Mouse (Mus musculus) midbrain, embryonic 15.5 days (tissue): ENCODE results near the gene Tex44. TPM values are rescaled to one million over a fixed set of nuclear protein-coding genes. Genes with fewer than 3 reads are reported as not detected.

Experiments used
- ATAC-seq: fragments of 200-750 bp; cut with Nextera tagmentation; replicated peaks from 2 replicates; pipeline ENCODE4 v1.8.0; 2017; ENCODE audit warnings: moderate TSS enrichment
- H3K27ac ChIP-seq: fragments of 300-500 bp; sonication (generic); 2 replicates; pipeline ENCODE4 v1.5.1; 2015; ENCODE audit warnings: mild to moderate bottlenecking, inconsistent platforms
- H3K27me3 ChIP-seq: fragments of 300-500 bp; sonication (generic); replicated peaks from 2 replicates; pipeline ENCODE4 v1.6.1; 2015; ENCODE audit warnings: inconsistent platforms
- H3K36me3 ChIP-seq: fragments of 300-500 bp; sonication (generic); replicated peaks from 2 replicates; pipeline ENCODE4 v1.6.1; 2015; ENCODE audit warnings: inconsistent platforms
- H3K4me1 ChIP-seq: fragments of 300-500 bp; sonication (generic); 2 replicates; pipeline ENCODE4 v1.6.1; 2015; ENCODE audit warnings: inconsistent platforms
- H3K4me2 ChIP-seq: fragments of 300-500 bp; sonication (generic); 2 replicates; pipeline ENCODE4 v1.6.1; 2015; ENCODE audit warnings: inconsistent platforms, mild to moderate bottlenecking, moderate library complexity
- H3K4me3 ChIP-seq: fragments of 300-500 bp; sonication (generic); 2 replicates; pipeline ENCODE4 v1.5.1; 2015; ENCODE audit warnings: mild to moderate bottlenecking, inconsistent platforms
- H3K9ac ChIP-seq: fragments of 300-500 bp; sonication (generic); 2 replicates; pipeline ENCODE4 v1.6.1; 2015; ENCODE audit warnings: mild to moderate bottlenecking, inconsistent platforms
- H3K9me3 ChIP-seq: fragments of 300-500 bp; sonication (generic); 2 replicates; pipeline ENCODE4 v1.6.1; 2016; ENCODE audit warnings: inconsistent platforms
- WGBS: fragments of 180-500 bp; shearing (Covaris S2); methylation state at CpG from one replicate; pipeline ENCODE4 v1.1.7; 2015; ENCODE audit warnings: mixed read lengths; 5-methylcytosine and 5-hydroxymethylcytosine counted together
- polyA plus RNA-seq: library from polyadenylated mRNA; unstranded; fragments of >200 nt; fragmentation: Nextera tagmentation; extraction: Ambion mirVana; gene quantifications from 2 replicates; pipeline ENCODE4 v1.2.1, GENCODE M21; 2015

Tex44 gene
- polyA plus RNA-seq = not detected in 2 replicates

- peaks cover 11% of the 10 kb centered on the region for H3K4me1 ChIP-seq
- H3K4me3 ChIP-seq = no peak within 1 kb of the TSS
- H3K27me3 ChIP-seq = no peaks in the 10 kb centered on the region
- no peaks in the 10 kb centered on the region for H3K36me3 ChIP-seq
- H3K4me2 ChIP-seq = no peak within 1 kb of the TSS
- ATAC-seq = no peak
- peak within 1 kb of the TSS; percentile 73 for H3K27ac ChIP-seq
- no peak within 1 kb of the TSS for H3K9ac ChIP-seq
- 94% methylated on average over 8 of the region's 8 CpGs for WGBS
- H3K9me3 ChIP-seq = no peaks in the 10 kb centered on the region
Measured at GRCm38 (mm10) chr1:86426128-86426527, at the start of gene Tex44, which contains the start of gene Nmur1. TSS of gene Tex44 (plus strand) at chr1:86426329. TSS of gene Nmur1 (minus strand) at chr1:86426228.

- Histone ChIP-seq H3K27ac (no peak overlapping the region), H3K9ac (no peak overlapping the region), H3K4me2 (no peak overlapping the region), H3K36me3 (no peaks in the 10 kb centered on the region), H3K4me1 (peaks cover 2% of the 10 kb centered on the region; the same call in 1 of the 2 replicates), H3K27me3 (no peaks in the 10 kb centered on the region), H3K4me3 (no peak overlapping the region), H3K9me3 (no peaks in the 10 kb centered on the region)
- 81% methylated on average over 5 of the region's 5 CpGs for WGBS
- no peak for ATAC-seq
Measured at GRCm38 (mm10) chr1:86376354-86376753, 49.8 kb upstream of the Tex44 start.

GRCm38 (mm10) chr1:86378662-86379061 lies 47.5 kb upstream of the Tex44 start:
- Histone ChIP-seq H3K36me3 (no peaks in the 10 kb centered on the region), H3K27ac (no peak overlapping the region), H3K4me1 (peaks cover 2% of the 10 kb centered on the region; the same call in 1 of the 2 replicates), H3K9ac (no peak overlapping the region), H3K27me3 (no peaks in the 10 kb centered on the region), H3K4me3 (no peak overlapping the region), H3K9me3 (no peaks in the 10 kb centered on the region), H3K4me2 (no peak overlapping the region)
- 78% methylated on average over 5 of the region's 6 CpGs for WGBS
- ATAC-seq = no peak

DNA sequence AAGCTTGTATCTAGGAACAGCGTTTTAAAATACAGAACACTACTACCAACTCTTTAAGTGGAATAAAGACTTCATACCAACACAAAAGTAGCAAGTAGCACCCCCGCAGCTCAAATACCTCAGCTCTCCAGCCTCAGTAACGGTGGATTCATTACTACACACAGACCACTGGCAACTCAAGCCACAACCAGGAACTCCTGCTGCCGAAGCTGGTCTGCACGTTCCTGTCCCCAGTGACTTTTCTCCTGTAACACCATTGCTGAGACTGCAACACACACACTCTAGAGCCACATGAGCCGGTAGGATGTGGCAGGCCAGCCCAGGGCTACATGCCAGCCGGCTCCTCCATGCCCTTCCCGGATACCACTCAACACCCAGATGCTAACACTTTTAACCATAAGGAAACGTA lies 47.0 kb upstream of the Tex44 start:
- Histone ChIP-seq H3K27me3 (no peaks in the 10 kb centered on the region), H3K4me1 (peaks cover 2% of the 10 kb centered on the region; the same call in 1 of the 2 replicates), H3K4me2 (no peak overlapping the region), H3K9ac (no peak overlapping the region), H3K4me3 (no peak overlapping the region), H3K27ac (no peak overlapping the region), H3K9me3 (no peaks in the 10 kb centered on the region), H3K36me3 (no peaks in the 10 kb centered on the region)
- 80% methylated on average over 9 of the region's 9 CpGs for WGBS
- no peak for ATAC-seq

GRCm38 (mm10) chr1:86381027-86381426 lies 45.1 kb upstream of the Tex44 start:
- no peak overlapping the region for H3K27ac ChIP-seq
- H3K9me3 ChIP-seq = no peaks in the 10 kb centered on the region
- H3K36me3 ChIP-seq = no peaks in the 10 kb centered on the region
- no peak for ATAC-seq
- H3K4me2 ChIP-seq = no peak overlapping the region
- 31% methylated on average over 13 of the region's 13 CpGs for WGBS
- no peak overlapping the region for H3K9ac ChIP-seq
- H3K4me3 ChIP-seq = no peak overlapping the region
- H3K4me1 ChIP-seq = peaks cover 2% of the 10 kb centered on the region; the same call in 1 of the 2 replicates
- H3K27me3 ChIP-seq = no peaks in the 10 kb centered on the region

GRCm38 (mm10) chr1:86389230-86389629 lies 36.9 kb upstream of the Tex44 start:
- peak; percentile 50; the same call in 1 of the 2 replicates for ATAC-seq
- no peaks in the 10 kb centered on the region for H3K36me3 ChIP-seq
- H3K4me3 ChIP-seq = no peak overlapping the region
- WGBS = 5% methylated on average over 11 of the region's 11 CpGs
- no peak overlapping the region for H3K27ac ChIP-seq
- H3K4me2 ChIP-seq = no peak overlapping the region
- H3K9me3 ChIP-seq = no peaks in the 10 kb centered on the region
- H3K4me1 ChIP-seq = peaks cover 3% of the 10 kb centered on the region; the same call in 1 of the 2 replicates
- H3K9ac ChIP-seq = no peak overlapping the region; the same call in 1 of the 2 replicates
- no peaks in the 10 kb centered on the region for H3K27me3 ChIP-seq

- Histone ChIP-seq H3K4me1 (peaks cover 3% of the 10 kb centered on the region; the same call in 1 of the 2 replicates), H3K27ac (no peak overlapping the region), H3K9me3 (no peaks in the 10 kb centered on the region), H3K9ac (no peak overlapping the region), H3K36me3 (no peaks in the 10 kb centered on the region), H3K4me2 (no peak overlapping the region), H3K27me3 (no peaks in the 10 kb centered on the region), H3K4me3 (no peak overlapping the region)
- ATAC-seq = no peak
- 71% methylated on average over 2 of the region's 2 CpGs for WGBS
Measured at GRCm38 (mm10) chr1:86391425-86391824, 34.7 kb upstream of the Tex44 start.

DNA sequence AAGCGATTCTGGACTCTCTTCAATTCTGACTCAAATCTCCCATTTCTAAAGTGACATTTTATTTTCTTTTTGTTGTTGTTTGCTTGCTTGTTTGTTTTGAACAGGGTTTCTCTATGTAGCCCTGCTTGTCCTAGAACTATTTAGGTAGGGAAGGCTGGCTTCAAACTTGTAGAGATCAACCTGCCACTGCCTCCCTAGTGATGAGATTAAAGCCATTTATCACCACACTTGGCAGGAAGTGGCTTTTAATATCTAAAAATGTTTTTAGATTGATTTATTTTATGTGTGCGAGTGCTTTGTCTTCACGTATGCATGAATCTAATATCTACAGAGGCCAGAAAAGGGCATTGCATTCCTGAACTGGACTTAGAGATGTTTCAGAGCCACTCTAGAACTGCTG lies 32.9 kb upstream of the Tex44 start:
- no peak overlapping the region for H3K4me3 ChIP-seq
- no peak overlapping the region for H3K9ac ChIP-seq
- no peak overlapping the region for H3K27ac ChIP-seq
- H3K27me3 ChIP-seq = no peaks in the 10 kb centered on the region
- H3K9me3 ChIP-seq = no peaks in the 10 kb centered on the region
- WGBS = 94% methylated on average over 3 of the region's 3 CpGs
- no peak overlapping the region for H3K4me2 ChIP-seq
- no peak for ATAC-seq
- H3K4me1 ChIP-seq = peaks cover 3% of the 10 kb centered on the region; the same call in 1 of the 2 replicates
- H3K36me3 ChIP-seq = no peaks in the 10 kb centered on the region

DNA sequence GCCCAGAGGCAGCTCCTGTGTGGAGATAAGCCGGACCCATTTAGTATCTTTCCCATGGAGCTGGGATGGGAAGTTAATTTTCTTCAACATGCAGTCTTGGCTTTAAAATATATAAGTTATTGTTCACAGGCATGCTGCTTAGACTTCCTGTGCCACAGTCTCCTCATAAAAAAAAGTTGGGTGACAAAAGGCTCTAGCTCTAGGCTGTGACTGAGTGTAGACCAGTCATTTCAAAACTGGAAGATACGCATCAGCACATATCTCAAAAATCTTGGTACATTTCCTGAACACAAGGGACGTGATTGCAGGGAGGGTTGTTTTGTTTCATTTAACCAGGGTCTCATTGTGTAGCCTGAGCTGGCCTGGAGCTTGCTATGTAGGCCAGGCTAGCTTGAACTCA lies 31.9 kb upstream of the Tex44 start:
- peaks cover 1% of the 10 kb centered on the region; the same call in 1 of the 2 replicates for H3K4me1 ChIP-seq
- no peaks in the 10 kb centered on the region for H3K27me3 ChIP-seq
- H3K36me3 ChIP-seq = no peaks in the 10 kb centered on the region
- ATAC-seq = no peak
- no peak overlapping the region for H3K4me3 ChIP-seq
- WGBS = 82% methylated on average over 3 of the region's 3 CpGs
- H3K9ac ChIP-seq = no peak overlapping the region
- H3K27ac ChIP-seq = no peak overlapping the region
- no peaks in the 10 kb centered on the region for H3K9me3 ChIP-seq
- no peak overlapping the region for H3K4me2 ChIP-seq

DNA sequence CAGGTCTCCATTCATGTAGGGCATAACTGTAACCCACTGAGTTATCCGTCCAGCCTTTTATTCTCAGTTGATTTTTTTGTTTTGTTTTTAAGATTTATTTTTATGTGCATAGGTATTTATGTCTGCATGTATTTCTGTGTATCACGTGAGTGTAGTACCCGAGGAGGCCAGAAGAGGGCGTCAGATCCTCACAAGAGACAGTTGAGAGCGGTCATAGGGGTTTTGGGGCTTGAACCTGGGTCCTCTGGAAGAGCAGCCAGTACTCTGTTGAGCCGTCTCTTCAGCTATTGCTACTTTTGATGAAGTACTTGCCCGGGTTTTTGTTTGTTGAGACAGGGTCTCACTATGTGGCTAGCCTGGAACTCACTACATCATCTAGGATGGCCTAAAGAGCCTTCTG lies 30.2 kb upstream of the Tex44 start:
- 71% methylated on average over 7 of the region's 7 CpGs for WGBS
- ATAC-seq = no peak

GRCm38 (mm10) chr1:86397621-86398020 lies 28.5 kb upstream of the Tex44 start:
- H3K27ac ChIP-seq = no peak overlapping the region
- H3K9ac ChIP-seq = no peak overlapping the region
- WGBS = 86% methylated on average over 8 of the region's 8 CpGs
- ATAC-seq = no peak
- H3K27me3 ChIP-seq = no peaks in the 10 kb centered on the region
- H3K4me3 ChIP-seq = no peak overlapping the region
- H3K4me2 ChIP-seq = no peak overlapping the region
- H3K9me3 ChIP-seq = no peaks in the 10 kb centered on the region
- H3K36me3 ChIP-seq = no peaks in the 10 kb centered on the region
- H3K4me1 ChIP-seq = no peaks in the 10 kb centered on the region

More for the DNA sequence above, 30.2 kb upstream of the Tex44 start:
- no peaks in the 10 kb centered on the region for H3K9me3 ChIP-seq
- no peak overlapping the region for H3K9ac ChIP-seq
- no peak overlapping the region for H3K4me3 ChIP-seq
- no peak overlapping the region for H3K27ac ChIP-seq
- H3K4me1 ChIP-seq = no peaks in the 10 kb centered on the region
- no peak overlapping the region for H3K4me2 ChIP-seq
- no peaks in the 10 kb centered on the region for H3K36me3 ChIP-seq
- H3K27me3 ChIP-seq = no peaks in the 10 kb centered on the region

DNA sequence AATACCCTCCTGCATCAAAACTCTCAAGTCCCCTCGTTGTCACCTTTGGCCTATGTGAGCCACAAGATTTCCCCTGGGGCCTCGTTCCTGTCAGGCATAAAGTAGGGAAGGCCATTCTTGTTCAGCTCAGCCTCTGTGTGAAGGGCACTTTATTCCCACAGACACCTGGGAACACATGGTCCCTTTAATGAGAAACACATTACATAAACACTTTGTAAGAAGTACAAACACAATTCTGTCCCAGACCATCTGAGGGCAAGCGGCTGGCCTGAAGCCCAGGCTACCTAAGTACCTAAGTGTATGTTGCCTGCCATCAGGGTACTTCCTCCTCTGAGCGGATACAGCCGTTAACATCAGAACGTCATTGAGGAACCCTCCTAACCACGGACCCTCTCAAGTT lies 27.9 kb upstream of the Tex44 start:
- H3K4me1 ChIP-seq = no peaks in the 10 kb centered on the region
- no peak overlapping the region for H3K9ac ChIP-seq
- no peaks in the 10 kb centered on the region for H3K27me3 ChIP-seq
- no peaks in the 10 kb centered on the region for H3K9me3 ChIP-seq
- no peak overlapping the region for H3K4me3 ChIP-seq
- WGBS = 73% methylated on average over 7 of the region's 7 CpGs
- no peak overlapping the region for H3K27ac ChIP-seq
- no peak overlapping the region for H3K4me2 ChIP-seq
- H3K36me3 ChIP-seq = no peaks in the 10 kb centered on the region
- ATAC-seq = no peak

GRCm38 (mm10) chr1:86399322-86399721 lies 26.8 kb upstream of the Tex44 start:
- no peaks in the 10 kb centered on the region for H3K27me3 ChIP-seq
- H3K9me3 ChIP-seq = no peaks in the 10 kb centered on the region
- WGBS = 81% methylated on average over 3 of the region's 3 CpGs
- no peaks in the 10 kb centered on the region for H3K4me1 ChIP-seq
- no peak overlapping the region for H3K27ac ChIP-seq
- ATAC-seq = no peak
- no peak overlapping the region for H3K4me2 ChIP-seq
- no peaks in the 10 kb centered on the region for H3K36me3 ChIP-seq
- no peak overlapping the region for H3K9ac ChIP-seq
- no peak overlapping the region for H3K4me3 ChIP-seq
